In the genomic region with DNA sequence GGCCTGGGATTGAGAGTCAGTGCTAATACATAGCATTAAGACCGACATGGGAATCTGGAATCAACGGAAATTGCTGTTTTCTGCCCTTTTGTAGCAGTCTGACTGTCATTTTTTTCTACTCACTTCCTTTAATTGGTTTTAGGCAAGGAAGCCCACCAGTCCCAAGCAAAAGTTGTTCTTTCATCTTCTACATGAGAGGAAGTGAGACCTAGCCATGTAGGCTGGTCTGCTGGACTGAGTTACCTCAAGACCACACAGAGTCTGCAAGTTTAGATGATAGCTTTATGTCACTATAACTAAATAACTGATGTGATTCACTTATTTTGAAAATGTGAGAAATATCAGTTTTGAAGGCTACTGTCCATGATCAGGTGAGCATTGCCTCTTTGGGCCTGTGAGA, we compare ENCODE assay signal across 22 mouse cellular contexts.
"Had no signal": no experiment of that assay in that cellular context is flagged by ENCODE, and none has a peak within 500 bp of the region (broad histone marks: within the 10 kb centered on the region; RNA-seq: fewer than 3 reads in every experiment).

No protein-coding gene starts in this region.

- ATAC-seq: hindbrain, embryonic 16.5 days; intestine, embryonic 16.5 days; liver, embryonic 12.5 days had no signal

- DNase-seq: gastrocnemius, adult 2 months; gastrocnemius, postnatal 10 days; gastrocnemius, postnatal 25 days; heart, adult 2 months; heart, postnatal 10 days; heart, postnatal 4 days; kidney, adult 11 months; kidney, adult 2 months; kidney, adult 9 months; kidney, postnatal 14 days; kidney, postnatal 4 days; left cerebral cortex, postnatal 4 days had no signal

- H3K36me3 ChIP-seq: heart, embryonic 10.5 days; heart, embryonic 12.5 days; hindbrain, embryonic 10.5 days; hindbrain, embryonic 12.5 days; kidney, embryonic 15.5 days; limb, embryonic 13.5 days; limb, embryonic 15.5 days; liver, embryonic 12.5 days had no signal

- H3K27me3 ChIP-seq: heart, embryonic 12.5 days; hindbrain, embryonic 12.5 days; kidney, embryonic 15.5 days; limb, embryonic 13.5 days; limb, embryonic 15.5 days; liver, embryonic 12.5 days had no signal
